Mouse (Mus musculus) heart, adult 2 months (tissue): ENCODE measurements around the gene Tas2r144. TPM values are rescaled to one million over a fixed set of nuclear protein-coding genes. Genes with fewer than 3 reads are reported as not detected.
A peak's percentile ranks its signal among the peaks of the same experiment; 100 is the strongest.

Experiments
- DNase-seq, 2 experiments: peaks; one replicate each; pipeline ENCODE4 v3.0.0; 2021
- H3K27ac ChIP-seq: fragments of 200-600 bp; 2 replicates; pipeline ENCODE4 v1.8.1; 2022
- H3K27me3 ChIP-seq: fragments of 200-500 bp; 2 replicates; pipeline ENCODE4 v1.6.1; 2012; ENCODE audit warnings: mild to moderate bottlenecking, low read length, inconsistent platforms, mixed read lengths; ENCODE audit not compliant: control insufficient read depth, insufficient read depth
- H3K36me3 ChIP-seq: fragments of 200-500 bp; 2 replicates; pipeline ENCODE4 v1.6.1; 2012; ENCODE audit warnings: low read length, inconsistent platforms; ENCODE audit not compliant: control insufficient read depth, insufficient read depth
- H3K4me1 ChIP-seq: fragments of 200-500 bp; 2 replicates; pipeline ENCODE4 v1.6.1; 2011; ENCODE audit warnings: low read length; ENCODE audit not compliant: control insufficient read depth, insufficient read depth
- H3K4me3 ChIP-seq: fragments of 200-600 bp; 2 replicates; pipeline ENCODE4 v1.8.1; 2022
- H3K79me2 ChIP-seq: fragments of 200-500 bp; replicated peaks from 2 replicates; pipeline ENCODE4 v1.6.1; 2012; ENCODE audit warnings: mild to moderate bottlenecking, inconsistent platforms, low read length, moderate library complexity, mixed read lengths; ENCODE audit not compliant: control insufficient read depth, insufficient read depth
- H3K9ac ChIP-seq: fragments of 200-500 bp; 2 replicates; pipeline ENCODE4 v1.6.1; 2012; ENCODE audit warnings: low read depth, mild to moderate bottlenecking, control low read depth, inconsistent platforms, low read length, mixed read lengths
- CTCF ChIP-seq: fragments of 200-600 bp; IDR thresholded peaks from 2 replicates; pipeline ENCODE4 v1.8.1; 2022; ENCODE audit warnings: antibody characterized with exemption, mild to moderate bottlenecking, moderate library complexity
- EP300 ChIP-seq: fragments of 200-500 bp; IDR thresholded peaks from 2 replicates; pipeline ENCODE4 v1.6.1; 2011; ENCODE audit warnings: low read depth, low read length, control low read depth; ENCODE audit not compliant: insufficient read depth
- POLR2A ChIP-seq: fragments of 200-500 bp; IDR thresholded peaks from 2 replicates; pipeline ENCODE4 v1.6.1; 2011; ENCODE audit warnings: mild to moderate bottlenecking, low read depth, low read length, control low read depth; ENCODE audit not compliant: insufficient read depth
- WGBS: fragments of 180-500 bp; shearing (Covaris S2); methylation state at CpG from one replicate; pipeline ENCODE4 v1.1.7; 2018; 5-methylcytosine and 5-hydroxymethylcytosine counted together
- intact Hi-C: fragments of 180-260 bp; cut with DNase I; formaldehyde crosslinking; loops from one replicate; pipeline ENCODE4 v1.15.1; 2025
- polyA plus RNA-seq: library from polyadenylated mRNA; depleted of rRNA; stranded (reverse); fragments of >200 nt; gene quantifications from 2 replicates; pipeline ENCODE4 v1.2.3, GENCODE M21; 2012
- total RNA-seq, 2 experiments: library from RNA; stranded (reverse); gene quantifications; 2 replicates each; pipeline ENCODE4 v1.2.3; 2021

Tas2r144 gene
- total and polyA plus RNA-seq, 3 experiments, result not detected

GRCm38 (mm10) chr6:42225046-42225445 lies 9.9 kb downstream of the Tas2r144 start:
- Histone ChIP-seq H3K79me2 (no peaks in the 10 kb centered on the region), H3K4me3 (no peak overlapping the region), H3K4me1 (no peaks in the 10 kb centered on the region), H3K27me3 (no peaks in the 10 kb centered on the region), H3K9ac (no peak overlapping the region), H3K36me3 (no peaks in the 10 kb centered on the region), H3K27ac (no peak overlapping the region)
- intact Hi-C loops, result loop anchor here (5.0 to 10.0 kb wide), 2 partner anchors 152 to 640 kb away; no protein-coding TSS in a partner anchor
- WGBS, result 61% methylated on average over 4 of the region's 4 CpGs
- no peak for DNase-seq
- TF ChIP-seq EP300, result no peak
- TF ChIP-seq CTCF, result no peak
- TF ChIP-seq POLR2A, result no peak

DNA sequence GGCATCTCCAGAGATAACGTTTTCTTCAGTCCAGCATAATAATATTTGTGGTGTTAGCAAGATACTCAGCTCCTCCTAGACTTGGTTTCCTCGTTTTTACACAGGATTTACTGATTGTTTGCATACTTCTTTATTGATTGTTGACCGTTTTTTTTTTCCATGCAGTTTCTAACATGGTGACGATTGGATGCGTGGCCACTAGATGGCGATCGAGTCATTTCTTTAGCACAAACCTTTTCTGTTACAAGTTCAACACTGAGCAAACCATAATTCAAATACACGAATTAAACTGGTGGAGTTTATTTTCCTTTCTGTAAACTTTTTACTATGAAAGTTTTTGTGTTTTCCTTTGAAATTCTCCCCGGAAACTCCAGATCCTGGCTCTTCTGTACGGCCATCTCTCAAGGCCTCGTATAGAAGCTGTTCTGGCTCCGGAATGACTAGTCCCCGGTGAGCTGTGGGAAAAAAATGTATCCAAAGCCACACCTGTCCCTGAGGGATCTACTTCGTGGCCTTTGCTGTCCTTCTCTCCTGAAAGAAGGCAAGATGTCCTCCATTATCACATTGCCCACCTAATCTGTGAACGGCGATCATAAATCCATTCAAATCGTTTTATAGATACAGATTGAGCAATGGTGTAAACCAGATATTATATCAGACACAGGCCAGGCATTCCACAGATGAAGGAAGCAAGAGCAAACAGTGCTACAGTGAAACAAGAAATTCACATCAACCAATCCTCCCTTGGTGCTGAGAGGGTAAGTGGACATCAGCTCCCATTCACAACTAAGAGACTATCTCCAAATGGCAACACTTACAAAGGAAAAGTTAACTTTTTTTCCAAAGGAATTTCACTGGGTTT lies 12.3 kb downstream of the Tas2r144 start:
- H3K27ac ChIP-seq, result no peak overlapping the region
- no peaks in the 10 kb centered on the region for H3K79me2 ChIP-seq
- intact Hi-C loops, result loop anchor here (1.0 to 10.0 kb wide), 5 partner anchors 37 to 637 kb away; partner anchors contain the start of genes Casp2 and Fam131b
- no peaks in the 10 kb centered on the region for H3K27me3 ChIP-seq
- TF ChIP-seq POLR2A (no peak), CTCF (peak; percentile 88)
- H3K4me1 ChIP-seq, result no peaks in the 10 kb centered on the region
- DNase-seq, result peak; percentile 46 to 75
- 29% methylated on average over 17 of the region's 17 CpGs for WGBS
- no peak overlapping the region for H3K4me3 ChIP-seq
- no peak overlapping the region for H3K9ac ChIP-seq
- H3K36me3 ChIP-seq, result no peaks in the 10 kb centered on the region

- Histone ChIP-seq H3K4me1 (no peaks in the 10 kb centered on the region), H3K27ac (no peak overlapping the region), H3K36me3 (no peaks in the 10 kb centered on the region), H3K4me3 (no peak overlapping the region), H3K27me3 (no peaks in the 10 kb centered on the region), H3K9ac (no peak overlapping the region), H3K79me2 (no peaks in the 10 kb centered on the region)
- intact Hi-C loops, result loop anchor here (5.0 to 10.0 kb wide), 2 partner anchors 148 to 635 kb away; no protein-coding TSS in a partner anchor
- no peak for DNase-seq
- TF ChIP-seq POLR2A (no peak), EP300 (no peak), CTCF (no peak)
- WGBS, result 54% methylated on average over 4 of the region's 4 CpGs
Measured at GRCm38 (mm10) chr6:42229610-42230009, 14.5 kb downstream of the Tas2r144 start.

DNA sequence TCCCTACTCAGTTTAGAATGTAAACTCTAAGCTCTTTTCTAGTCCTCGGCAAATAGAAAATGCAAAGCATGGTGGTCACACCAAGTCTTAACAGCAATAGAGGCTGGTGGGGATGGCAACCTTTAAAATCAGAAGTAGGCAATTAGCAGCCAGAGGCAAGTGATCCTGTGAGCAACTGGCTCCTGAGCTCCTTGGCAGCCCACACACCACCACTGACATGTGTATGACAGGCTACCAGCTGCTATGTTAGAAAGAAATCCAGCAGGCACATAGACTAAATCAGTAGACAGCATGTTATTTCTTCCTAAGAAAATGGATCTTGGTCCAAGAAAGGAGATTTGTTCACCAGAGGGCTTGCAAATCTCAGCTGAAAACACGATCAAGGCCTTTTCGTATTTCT lies 16.1 kb downstream of the Tas2r144 start:
- no peak for DNase-seq
- TF ChIP-seq EP300 (no peak), POLR2A (no peak), CTCF (no peak)
- no peaks in the 10 kb centered on the region for H3K27me3 ChIP-seq
- no peaks in the 10 kb centered on the region for H3K4me1 ChIP-seq
- intact Hi-C loops, result no loop called here
- H3K9ac ChIP-seq, result no peak overlapping the region
- WGBS, result 80% methylated on average over 3 of the region's 3 CpGs
- no peaks in the 10 kb centered on the region for H3K36me3 ChIP-seq
- H3K4me3 ChIP-seq, result no peak overlapping the region
- H3K79me2 ChIP-seq, result no peaks in the 10 kb centered on the region
- H3K27ac ChIP-seq, result no peak overlapping the region

GRCm38 (mm10) chr6:42237276-42237805 lies 22.2 kb downstream of the Tas2r144 start:
- Histone ChIP-seq H3K27ac (no peak overlapping the region), H3K27me3 (no peaks in the 10 kb centered on the region), H3K4me1 (no peaks in the 10 kb centered on the region), H3K79me2 (no peaks in the 10 kb centered on the region), H3K36me3 (no peaks in the 10 kb centered on the region), H3K4me3 (no peak overlapping the region), H3K9ac (no peak overlapping the region)
- no peak for TF ChIP-seq EP300
- TF ChIP-seq POLR2A, result no peak
- TF ChIP-seq CTCF, result no peak
- 58% methylated on average over 6 of the region's 6 CpGs for WGBS
- no peak for DNase-seq
- intact Hi-C loops, result no loop called here

GRCm38 (mm10) chr6:42241311-42242045 lies 26.4 kb downstream of the Tas2r144 start:
- intact Hi-C loops, result no loop called here
- H3K27me3 ChIP-seq, result no peaks in the 10 kb centered on the region
- no peak overlapping the region for H3K9ac ChIP-seq
- no peak for TF ChIP-seq POLR2A
- TF ChIP-seq CTCF, result no peak
- no peak for TF ChIP-seq EP300
- no peak for DNase-seq
- no peak overlapping the region; the same call in 1 of the 2 replicates for H3K27ac ChIP-seq
- no peaks in the 10 kb centered on the region for H3K36me3 ChIP-seq
- H3K79me2 ChIP-seq, result no peaks in the 10 kb centered on the region
- WGBS, result 64% methylated on average over 6 of the region's 6 CpGs
- no peak overlapping the region for H3K4me3 ChIP-seq
- no peaks in the 10 kb centered on the region; the same call in 1 of the 2 replicates for H3K4me1 ChIP-seq
